Mouse (Mus musculus): Measurements from ENCODE around the gene Rnf121. TPM values are rescaled to one million over a fixed set of nuclear protein-coding genes. Genes with fewer than 3 reads are reported as not detected.
A peak's percentile ranks its signal among the peaks of the same experiment; 100 is the strongest.

The Rnf121 gene
- 65.8 and 95.5 TPM in 2 replicates for polyA plus RNA-seq (2012; rRNA removed)

GRCm38 (mm10) chr7:102065046-102065891, at the start of gene Rnf121, which contains the start of the genes Xndc1 and Xntrpc:
Rnf121 (minus strand) TSS chr7:102065469.
Xndc1 (plus strand) TSS chr7:102065511.
Xntrpc (plus strand) TSS chr7:102065713.
- DNase-seq (ENCODE audit: low read depth), result peak; percentile 98
- TF ChIP-seq POLR2A (IDR thresholded peaks at IDR 0.05; ENCODE audit: borderline replicate concordance, extremely low read depth, insufficient read depth, insufficient read length, poor library complexity, severe bottlenecking), result peak; percentile 59; the same call in 1 of the 2 replicates
- no peak for TF ChIP-seq CTCF (IDR thresholded peaks at IDR 0.05; ENCODE audit: borderline replicate concordance, extremely low read depth, insufficient read depth, insufficient read length)

GRCm38 (mm10) chr7:102113151-102113729, 48.0 kb upstream of the Rnf121 start:
- DNase-seq (ENCODE audit: low read depth), result no peak

GRCm38 (mm10) chr7:102109746-102110145, 44.5 kb upstream of the Rnf121 start:
- DNase-seq (ENCODE audit: low read depth), result no peak

More at GRCm38 (mm10) chr7:102113151-102113729, 48.0 kb upstream of the Rnf121 start:
- no peak for TF ChIP-seq CTCF (IDR thresholded peaks at IDR 0.05; ENCODE audit: borderline replicate concordance, extremely low read depth, insufficient read depth, insufficient read length)
- TF ChIP-seq POLR2A (IDR thresholded peaks at IDR 0.05; ENCODE audit: borderline replicate concordance, extremely low read depth, insufficient read depth, insufficient read length, poor library complexity, severe bottlenecking), result no peak

GRCm38 (mm10) chr7:102109171-102109570, 43.9 kb upstream of the Rnf121 start, which contains the start of gene Art5:
Art5 (minus strand) TSS chr7:102109489.
- TF ChIP-seq POLR2A (IDR thresholded peaks at IDR 0.05; ENCODE audit: borderline replicate concordance, extremely low read depth, insufficient read depth, insufficient read length, poor library complexity, severe bottlenecking) (no peak), CTCF (IDR thresholded peaks at IDR 0.05; ENCODE audit: borderline replicate concordance, extremely low read depth, insufficient read depth, insufficient read length) (no peak)
- DNase-seq (ENCODE audit: low read depth), result no peak

More at GRCm38 (mm10) chr7:102109746-102110145, 44.5 kb upstream of the Rnf121 start:
- no peak for TF ChIP-seq CTCF (IDR thresholded peaks at IDR 0.05; ENCODE audit: borderline replicate concordance, extremely low read depth, insufficient read depth, insufficient read length)
- no peak for TF ChIP-seq POLR2A (IDR thresholded peaks at IDR 0.05; ENCODE audit: borderline replicate concordance, extremely low read depth, insufficient read depth, insufficient read length, poor library complexity, severe bottlenecking)

GRCm38 (mm10) chr7:102108206-102108605, 42.9 kb upstream of the Rnf121 start:
- no peak for DNase-seq (ENCODE audit: low read depth)
- TF ChIP-seq POLR2A (IDR thresholded peaks at IDR 0.05; ENCODE audit: borderline replicate concordance, extremely low read depth, insufficient read depth, insufficient read length, poor library complexity, severe bottlenecking), result no peak
- TF ChIP-seq CTCF (IDR thresholded peaks at IDR 0.05; ENCODE audit: borderline replicate concordance, extremely low read depth, insufficient read depth, insufficient read length), result no peak

- peak; percentile 27 for DNase-seq (ENCODE audit: low read depth)
- TF ChIP-seq CTCF (IDR thresholded peaks at IDR 0.05; ENCODE audit: borderline replicate concordance, extremely low read depth, insufficient read depth, insufficient read length) (no peak), POLR2A (IDR thresholded peaks at IDR 0.05; ENCODE audit: borderline replicate concordance, extremely low read depth, insufficient read depth, insufficient read length, poor library complexity, severe bottlenecking) (no peak)
These were observed 41.5 kb upstream of the Rnf121 start for GRCm38 (mm10) chr7:102106700-102107141.

- no peak for DNase-seq (ENCODE audit: low read depth)
- no peak for TF ChIP-seq POLR2A (IDR thresholded peaks at IDR 0.05; ENCODE audit: borderline replicate concordance, extremely low read depth, insufficient read depth, insufficient read length, poor library complexity, severe bottlenecking)
- no peak for TF ChIP-seq CTCF (IDR thresholded peaks at IDR 0.05; ENCODE audit: borderline replicate concordance, extremely low read depth, insufficient read depth, insufficient read length)
These were observed 38.9 kb upstream of the Rnf121 start for GRCm38 (mm10) chr7:102104126-102104525.

- no peak for DNase-seq (ENCODE audit: low read depth)
- TF ChIP-seq CTCF (IDR thresholded peaks at IDR 0.05; ENCODE audit: borderline replicate concordance, extremely low read depth, insufficient read depth, insufficient read length) (no peak), POLR2A (IDR thresholded peaks at IDR 0.05; ENCODE audit: borderline replicate concordance, extremely low read depth, insufficient read depth, insufficient read length, poor library complexity, severe bottlenecking) (no peak)
These were observed 38.3 kb upstream of the Rnf121 start for GRCm38 (mm10) chr7:102103555-102103954.

- DNase-seq (ENCODE audit: low read depth), result no peak
- TF ChIP-seq CTCF (IDR thresholded peaks at IDR 0.05; ENCODE audit: borderline replicate concordance, extremely low read depth, insufficient read depth, insufficient read length) (no peak), POLR2A (IDR thresholded peaks at IDR 0.05; ENCODE audit: borderline replicate concordance, extremely low read depth, insufficient read depth, insufficient read length, poor library complexity, severe bottlenecking) (no peak)
These were observed 37.4 kb upstream of the Rnf121 start for GRCm38 (mm10) chr7:102102696-102103095.

- DNase-seq (ENCODE audit: low read depth), result peak; percentile 7
- no peak for TF ChIP-seq POLR2A (IDR thresholded peaks at IDR 0.05; ENCODE audit: borderline replicate concordance, extremely low read depth, insufficient read depth, insufficient read length, poor library complexity, severe bottlenecking)
These were observed 37.0 kb upstream of the Rnf121 start for GRCm38 (mm10) chr7:102102241-102102640.

- no peak for DNase-seq (ENCODE audit: low read depth)
- no peak for TF ChIP-seq CTCF (IDR thresholded peaks at IDR 0.05; ENCODE audit: borderline replicate concordance, extremely low read depth, insufficient read depth, insufficient read length)
- no peak for TF ChIP-seq POLR2A (IDR thresholded peaks at IDR 0.05; ENCODE audit: borderline replicate concordance, extremely low read depth, insufficient read depth, insufficient read length, poor library complexity, severe bottlenecking)
These were observed 36.2 kb upstream of the Rnf121 start, which contains the start of gene Art1 for GRCm38 (mm10) chr7:102101487-102101886. Art1 (plus strand) TSS chr7:102101743.
